Mouse (Mus musculus) large intestine, adult 2 months (tissue): Measurements from ENCODE around the gene Uqcc3. TPM values are rescaled to one million over a fixed set of nuclear protein-coding genes. Genes with fewer than 3 reads are reported as not detected.
"Not testable (repeated sequence)": the region's sequence is repeated elsewhere in the genome, so short reads cannot be mapped to it uniquely, and the experiment has no call there.

Source experiments
- DNase-seq: peaks from one replicate; pipeline ENCODE4 v3.0.0-alpha.2; 2012; ENCODE audit warnings: low read depth, low spot score
- WGBS: fragments of 180-500 bp; shearing (Covaris S2); methylation state at CpG from one replicate; pipeline ENCODE4 v1.1.7; 2018; 5-methylcytosine and 5-hydroxymethylcytosine counted together
- polyA plus RNA-seq: library from polyadenylated mRNA; depleted of rRNA; stranded (reverse); fragments of >200 nt; gene quantifications from 2 replicates; pipeline ENCODE4 v1.2.3, GENCODE M21; 2012

The Uqcc3 gene
- polyA plus RNA-seq, 1 experiment: 19.7 TPM

DNA sequence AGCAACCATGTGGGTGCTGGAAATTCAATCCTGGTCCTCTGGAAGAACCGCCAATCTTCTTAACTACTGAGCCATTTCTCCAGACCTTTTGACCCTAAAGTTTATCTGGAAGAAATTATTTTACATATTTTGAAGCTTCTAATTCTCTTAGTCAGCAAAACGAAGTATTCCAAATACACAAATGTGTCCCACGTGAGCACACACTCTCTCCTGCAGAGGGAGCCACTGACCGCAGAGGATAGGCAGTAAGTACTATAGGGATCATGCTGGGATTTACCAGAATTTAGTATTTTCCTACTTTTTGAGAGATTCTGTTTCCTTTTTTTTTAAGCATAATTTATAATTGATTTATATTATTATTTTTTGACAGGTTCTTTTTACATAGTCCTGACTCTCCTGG, 23.0 kb downstream of the Uqcc3 start:
- 22% methylated on average over 4 of the region's 4 CpGs for WGBS
- peak; percentile 43 for DNase-seq

DNA sequence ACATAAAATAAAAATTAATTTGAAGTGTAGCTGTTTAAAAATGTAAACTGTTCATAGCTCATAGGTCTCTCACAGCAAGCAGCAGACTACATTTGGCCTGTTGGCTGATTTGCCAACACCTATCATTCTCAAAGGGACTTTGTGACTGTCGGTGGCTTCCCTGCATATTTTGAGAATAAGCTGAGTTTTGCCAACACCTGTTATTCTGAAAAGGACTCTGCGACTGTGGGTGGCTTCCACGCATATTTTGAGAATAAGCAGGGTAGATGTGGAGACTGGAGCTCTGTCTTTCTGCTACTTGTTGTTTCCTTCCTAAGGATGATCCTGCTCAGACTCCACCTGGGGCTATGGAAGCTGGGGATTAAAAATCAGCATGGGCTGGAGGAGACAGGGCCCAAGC, 27.6 kb downstream of the Uqcc3 start:
- DNase-seq: no peak
- WGBS: 83% methylated on average over 3 of the region's 3 CpGs

DNA sequence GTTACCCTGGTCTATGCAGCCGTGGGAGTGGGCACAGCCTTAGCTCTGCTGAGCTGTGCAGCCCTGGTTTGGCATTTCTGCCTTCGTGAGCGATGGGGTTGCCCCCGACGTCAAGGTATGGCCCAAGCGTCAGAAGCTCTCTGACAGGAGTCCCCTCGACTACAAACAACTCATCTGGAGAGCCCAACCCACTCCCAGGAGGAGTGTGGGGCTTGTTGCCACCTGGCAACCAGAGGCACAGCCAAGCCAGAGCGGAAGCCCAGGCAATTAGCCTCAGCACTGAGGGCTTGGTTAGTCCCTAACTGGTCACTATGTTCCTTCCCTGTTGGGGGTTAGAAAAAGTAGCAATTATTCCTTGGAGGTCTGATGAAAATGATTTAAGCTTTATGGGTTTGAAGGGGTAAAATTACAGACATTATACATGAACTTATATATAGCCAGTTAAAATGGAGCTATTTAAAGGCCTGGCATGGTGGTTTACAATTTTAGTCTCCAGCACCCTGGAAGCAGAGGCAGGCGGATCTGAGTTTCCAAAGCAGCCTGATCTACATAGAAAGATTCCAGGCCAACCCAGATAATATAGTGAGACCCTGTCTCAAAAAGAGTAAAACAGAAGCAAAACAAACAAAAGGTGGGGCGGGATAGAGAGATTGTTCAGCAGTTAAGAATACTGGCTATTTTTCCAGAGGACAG, 28.3 kb downstream of the Uqcc3 start:
- DNase-seq: no peak
- 59% methylated on average over 10 of the region's 10 CpGs for WGBS

DNA sequence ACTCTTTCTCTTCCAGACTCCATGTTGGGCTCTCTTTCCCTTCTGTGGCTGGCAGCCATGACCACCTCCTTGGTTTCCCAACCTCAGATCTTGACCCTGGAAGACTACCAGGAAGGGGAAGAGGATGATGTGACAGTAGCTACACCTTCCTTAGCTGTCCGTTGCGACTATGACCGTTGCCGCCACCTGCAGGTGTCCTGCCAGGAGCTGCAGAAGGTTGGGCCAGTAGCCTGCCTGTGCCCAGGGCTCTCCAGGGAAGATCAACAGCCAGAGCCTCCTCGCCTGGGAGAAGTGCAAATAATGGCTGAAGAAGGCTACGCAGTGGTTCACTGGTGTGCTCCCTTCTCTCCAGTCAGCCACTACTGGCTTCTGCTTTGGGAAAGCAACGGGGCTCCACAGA, 29.1 kb downstream of the Uqcc3 start:
- 40% methylated on average over 7 of the region's 7 CpGs for WGBS
- DNase-seq: no peak

DNA sequence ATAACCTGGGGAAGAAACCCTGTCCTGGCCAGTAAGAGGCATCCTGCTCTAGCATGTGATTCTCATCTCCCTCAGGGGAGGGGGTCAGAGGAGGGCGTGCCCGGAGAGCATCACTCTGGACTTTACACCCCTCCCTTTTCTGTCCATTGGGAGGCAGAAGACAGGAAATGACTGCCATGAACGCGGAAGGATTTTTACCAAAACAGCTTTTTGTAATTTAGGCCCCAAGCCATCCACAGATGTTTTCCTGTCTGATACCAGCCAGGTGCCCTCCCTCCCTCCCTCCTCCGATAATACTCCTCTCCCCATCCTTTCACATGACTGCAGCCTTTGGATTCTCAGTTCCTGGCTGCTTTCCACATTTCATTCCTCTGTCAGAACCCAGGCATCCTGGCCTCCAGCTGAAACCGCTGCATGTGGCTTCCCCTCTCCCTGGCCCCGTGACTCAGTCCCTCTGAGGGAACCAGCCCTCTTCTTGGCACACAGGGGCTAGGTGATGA, 30.3 kb downstream of the Uqcc3 start, which contains the start of gene Lrrn4cl:
Lrrn4cl (plus strand) TSS at position 367 of the 500 bp plus-strand sequence.
- no peak for DNase-seq
- 27% methylated on average over 7 of the region's 7 CpGs for WGBS

DNA sequence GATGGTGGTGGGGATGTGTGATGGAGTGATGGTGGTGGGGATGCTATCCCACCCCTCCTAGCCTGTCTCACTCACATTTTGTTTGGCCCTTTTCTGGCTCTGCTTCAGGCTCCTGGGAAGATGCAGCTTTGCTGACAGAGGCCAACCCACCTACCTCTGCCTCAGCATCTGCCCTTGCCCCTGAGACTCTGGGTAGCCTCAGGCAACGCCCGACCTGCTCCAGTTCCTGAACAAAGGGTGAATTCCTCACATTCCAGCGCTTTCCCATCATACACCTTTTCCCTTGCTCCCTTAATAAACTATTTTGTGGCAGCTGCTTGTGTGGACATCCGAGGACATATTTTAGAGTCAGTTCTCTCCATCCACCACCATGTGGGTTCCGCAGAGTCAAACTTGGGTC, 32.4 kb downstream of the Uqcc3 start:
- no peak for DNase-seq
- 78% methylated on average over 5 of the region's 5 CpGs for WGBS

DNA sequence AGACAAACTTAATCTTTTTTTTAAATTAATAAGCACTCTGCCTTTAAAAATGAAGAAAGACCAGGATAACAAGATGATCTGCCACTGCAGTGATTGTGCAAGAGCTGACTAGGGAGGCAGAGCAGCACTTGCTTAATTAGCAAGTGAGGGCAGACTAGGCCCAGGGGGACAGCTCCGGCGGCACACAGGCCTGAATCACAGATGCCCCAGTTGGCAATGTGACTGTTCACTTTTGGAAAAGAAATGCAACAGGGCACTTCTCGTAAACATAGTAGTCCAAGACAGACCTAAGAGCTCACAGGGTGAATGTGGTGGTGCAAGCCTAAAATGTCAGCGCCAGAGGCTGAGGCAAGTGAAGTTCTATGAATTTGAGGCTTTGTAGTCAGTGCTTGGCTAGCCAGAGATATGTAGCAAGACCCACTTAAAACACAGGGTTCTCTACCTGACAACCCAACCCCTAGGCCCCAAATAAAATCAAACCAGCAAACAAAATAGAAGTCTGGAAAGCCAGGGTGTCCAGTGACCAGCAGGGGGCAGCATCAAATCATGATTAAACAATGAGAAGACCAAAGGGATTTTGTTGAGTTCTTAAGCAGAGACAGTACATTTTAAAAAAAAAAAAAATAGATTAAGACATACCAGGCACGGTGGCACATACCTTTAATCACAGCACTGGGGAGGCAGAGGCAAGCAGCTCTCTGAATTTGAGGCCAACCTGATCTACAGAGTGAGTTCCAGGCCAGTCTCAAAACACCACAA, 36.2 kb downstream of the Uqcc3 start:
- WGBS: 66% methylated on average over 5 of the region's 5 CpGs
- DNase-seq: peak; percentile 56

DNA sequence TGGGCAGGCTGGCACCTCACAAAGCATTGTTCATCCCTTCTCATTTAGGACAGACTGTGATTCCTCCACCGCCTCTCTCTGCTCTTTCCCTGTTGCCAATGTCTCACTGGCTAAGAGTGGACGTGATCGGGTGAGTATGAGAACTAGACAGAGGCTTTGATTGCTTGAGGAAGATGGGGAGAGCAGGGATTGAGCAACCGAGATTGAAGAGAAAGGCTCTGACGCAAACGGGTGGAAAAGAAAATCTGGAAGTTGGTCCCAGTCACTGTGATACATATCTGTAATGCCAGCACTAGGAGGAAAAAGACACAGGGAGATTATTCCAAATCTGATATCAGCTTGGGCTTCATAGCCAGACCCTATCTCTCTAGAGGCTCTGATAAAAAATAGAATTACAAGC, 37.8 kb downstream of the Uqcc3 start:
- 88% methylated on average over 6 of the region's 6 CpGs for WGBS
- DNase-seq: no peak

DNA sequence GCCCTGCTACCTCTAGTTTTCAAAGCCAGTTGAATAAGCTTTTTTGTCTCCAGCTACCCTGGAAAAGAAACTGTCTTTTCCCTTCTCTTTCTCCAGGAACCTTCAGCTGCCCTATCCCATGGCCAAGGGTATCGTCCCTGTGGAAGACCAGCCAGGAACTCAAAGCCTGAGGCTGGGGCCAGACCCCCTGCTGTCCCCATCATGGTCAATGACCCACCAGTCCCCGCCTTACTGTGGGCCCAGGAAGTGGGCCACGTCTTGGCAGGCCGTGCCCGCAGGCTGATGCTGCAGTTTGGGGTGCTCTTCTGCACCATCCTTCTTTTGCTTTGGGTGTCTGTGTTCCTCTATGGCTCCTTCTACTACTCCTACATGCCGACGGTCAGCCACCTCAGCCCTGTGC, 39.7 kb downstream of the Uqcc3 start:
- no peak for DNase-seq
- WGBS: 90% methylated on average over 7 of the region's 7 CpGs

DNA sequence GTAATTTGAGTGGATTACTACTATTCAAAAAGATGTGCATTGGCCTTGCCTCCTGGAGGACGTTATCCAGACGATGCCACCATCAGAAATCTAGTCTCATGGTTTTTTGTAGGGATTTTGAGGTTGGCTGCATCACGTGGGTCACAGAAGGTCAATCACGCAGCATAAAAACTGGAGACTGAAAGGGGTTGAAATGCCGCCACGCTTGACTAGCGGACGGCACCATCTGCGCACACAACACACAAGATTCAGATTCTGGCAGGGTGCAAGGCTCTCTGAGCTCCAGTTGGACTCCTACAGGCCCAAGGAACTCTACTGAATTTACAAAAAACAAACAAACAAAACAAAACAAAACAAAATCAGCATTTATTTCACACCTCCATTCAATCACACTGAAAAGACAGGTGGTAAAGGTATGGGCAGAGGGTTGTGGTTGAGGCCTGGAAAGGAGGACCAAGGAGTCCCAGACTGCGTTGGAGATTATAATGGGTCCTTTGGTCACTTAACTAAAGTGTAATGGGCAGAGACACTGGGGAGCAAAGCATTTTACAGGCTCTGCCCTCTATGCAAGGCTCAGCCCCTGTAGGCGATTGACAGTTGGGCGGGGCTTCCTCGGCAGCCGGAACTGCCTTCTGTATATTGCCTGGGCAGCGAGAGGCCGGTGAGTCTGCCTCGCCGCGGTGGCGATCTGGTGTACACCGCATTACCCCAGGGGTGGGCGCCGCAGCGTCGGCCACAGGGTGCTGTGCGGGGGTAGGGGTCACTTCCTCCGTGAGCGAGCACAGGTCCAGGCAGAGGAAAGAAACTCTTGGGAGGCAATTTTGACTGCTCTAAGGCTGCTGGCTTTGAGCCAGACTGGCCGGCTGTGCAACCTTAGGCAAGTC, 40.6 kb downstream of the Uqcc3 start:
- 29% methylated on average over 29 of the region's 29 CpGs for WGBS
- DNase-seq: no peak

DNA sequence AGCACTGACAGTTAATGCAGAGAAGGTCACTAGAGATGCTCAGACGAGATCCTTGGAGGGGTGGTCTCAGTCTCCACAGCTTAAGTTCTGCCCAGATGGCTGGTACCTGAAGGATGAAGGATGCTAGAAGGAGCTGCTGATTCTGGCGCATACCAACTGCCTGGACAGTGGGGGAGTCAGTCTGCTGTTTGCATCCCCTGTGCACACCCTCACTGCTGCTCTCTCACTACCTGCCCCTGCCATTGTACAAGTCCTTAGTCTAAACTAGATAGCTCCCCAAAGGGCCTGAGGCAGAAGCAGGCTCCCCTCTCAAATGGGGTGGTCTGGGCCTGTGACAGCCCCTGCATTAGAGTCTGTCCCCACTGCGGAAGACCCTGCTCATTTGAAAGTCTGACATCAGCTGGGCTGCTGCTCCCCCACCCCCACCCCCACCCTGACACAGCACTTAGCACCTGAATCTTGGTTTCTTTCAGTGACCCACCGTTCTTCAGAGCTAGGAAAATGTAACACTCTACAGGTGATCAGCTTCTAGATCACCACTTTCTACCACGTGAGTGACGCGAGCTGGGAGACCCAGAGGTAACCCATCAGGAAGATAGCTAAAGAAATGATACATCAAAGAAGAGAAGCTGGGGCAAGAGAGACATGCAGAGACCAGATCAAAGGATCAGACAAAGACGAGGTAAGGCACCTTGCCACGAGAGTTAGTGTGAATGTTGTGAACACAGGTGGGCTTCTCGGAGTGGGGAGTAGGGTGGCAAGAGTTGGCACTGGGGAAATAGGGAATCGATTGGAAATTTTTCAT, 41.4 kb downstream of the Uqcc3 start, which contains the start of gene Gng3:
Gng3 (minus strand) TSS at position 92 of the 805 bp plus-strand sequence.
- no peak for DNase-seq
- WGBS: 89% methylated on average over 11 of the region's 11 CpGs

DNA sequence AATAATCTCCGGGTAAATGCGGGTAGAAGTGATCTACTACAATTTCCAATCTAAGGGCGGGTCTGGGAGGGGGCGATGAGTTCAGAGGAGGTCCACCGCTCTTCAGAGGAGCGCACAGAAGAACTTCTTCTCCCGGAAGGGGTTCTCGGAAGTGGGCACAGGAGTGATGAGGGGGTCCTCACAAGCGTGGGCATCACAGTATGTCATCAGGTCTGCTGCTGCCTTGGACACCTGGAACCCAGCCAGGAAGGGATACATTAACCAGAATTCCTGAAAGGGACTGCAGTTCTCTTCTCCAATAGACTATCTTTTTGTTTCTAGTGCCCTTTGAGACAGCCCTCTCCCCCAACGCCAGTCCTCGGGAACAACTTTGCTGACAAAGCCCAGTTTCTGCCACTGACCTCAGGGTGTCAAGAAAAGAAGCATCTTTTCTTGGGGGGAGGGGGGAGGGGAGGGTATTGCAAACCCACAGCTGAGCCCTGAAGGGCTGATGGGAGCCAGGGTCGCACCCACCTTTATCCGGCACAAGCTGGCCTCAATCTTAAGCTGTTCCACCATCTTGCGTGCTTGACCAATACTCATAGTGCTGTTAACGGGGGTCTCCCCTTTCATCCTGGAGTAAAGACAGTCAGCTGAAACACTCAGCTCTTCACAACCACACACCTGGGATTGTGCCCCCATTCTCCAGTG, 42.5 kb downstream of the Uqcc3 start:
- no peak for DNase-seq
- 23% methylated on average over 15 of the region's 15 CpGs for WGBS

DNA sequence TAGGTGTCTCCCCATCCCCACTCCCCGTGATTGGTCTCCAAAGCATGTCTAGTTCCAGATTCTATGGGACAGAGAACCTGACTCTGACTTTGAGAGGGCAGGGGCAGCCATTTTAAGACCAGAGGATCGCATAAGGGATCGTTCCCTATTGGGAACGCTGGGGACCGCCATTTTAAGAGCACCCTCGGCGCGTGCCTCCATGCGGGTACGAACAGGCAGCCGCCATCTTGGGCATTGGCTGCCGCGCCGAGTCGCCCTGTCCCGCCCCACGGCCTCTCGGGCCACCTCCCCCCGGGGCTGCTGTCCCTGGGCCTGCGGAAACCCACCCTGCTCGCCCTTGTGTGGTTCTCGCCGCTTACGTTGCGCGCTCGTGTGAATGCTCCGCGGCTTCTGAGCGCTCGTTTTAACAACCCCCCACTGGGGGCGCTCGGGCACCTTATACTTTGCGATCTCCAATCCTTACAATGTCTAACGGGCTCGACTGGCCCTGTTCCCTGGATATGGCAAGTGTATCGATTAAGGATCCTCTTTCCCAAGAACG, 43.4 kb downstream of the Uqcc3 start, which contains the start of gene Bscl2:
Bscl2 (plus strand) TSS at position 217 of the 541 bp plus-strand sequence.
- whole genome bisulfite sequencing: 1% methylated on average over 38 of the region's 38 CpGs
- DNase-seq: no peak

DNA sequence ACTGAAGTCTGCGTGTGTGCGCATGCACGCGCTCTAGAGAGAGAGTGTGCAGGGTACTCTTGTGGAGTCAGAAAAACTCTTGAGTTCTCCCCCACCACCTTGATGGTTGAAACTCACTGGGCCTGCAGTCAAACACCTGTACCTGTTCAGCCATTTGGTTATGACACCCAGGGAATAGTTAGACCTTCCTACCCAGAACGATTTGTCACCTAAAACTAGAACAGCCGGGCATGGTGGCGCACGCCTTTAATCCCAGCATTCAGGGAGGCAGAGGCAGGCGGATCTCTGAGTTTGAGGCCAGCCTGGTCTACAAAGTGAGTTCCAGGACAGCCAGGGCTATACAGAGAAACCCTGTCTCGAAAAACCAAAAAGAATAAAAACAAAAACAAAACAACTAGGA, 44.4 kb downstream of the Uqcc3 start:
- 95% methylated on average over 10 of the region's 10 CpGs for whole genome bisulfite sequencing
- not testable (repeated sequence) for DNase-seq

DNA sequence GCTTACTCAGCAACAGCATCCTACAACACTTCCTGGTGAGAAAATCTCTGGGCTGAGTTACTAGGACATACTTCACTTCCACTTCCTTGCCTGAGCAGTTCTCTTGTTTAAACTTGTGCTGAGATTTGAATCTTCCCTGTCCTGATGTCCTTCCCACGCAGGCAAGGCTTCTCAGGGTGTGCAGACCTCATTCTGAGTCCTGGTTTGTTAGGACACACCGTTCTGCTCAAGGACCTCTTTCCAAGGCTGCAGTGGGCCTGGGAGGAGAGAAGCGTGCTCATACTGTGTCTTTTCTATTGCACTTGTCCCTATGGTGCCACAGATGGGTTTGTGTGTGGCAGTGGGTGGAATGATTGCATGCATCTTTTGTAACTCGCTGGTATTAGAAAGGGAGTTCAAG, 47.8 kb downstream of the Uqcc3 start:
- 85% methylated on average over 4 of the region's 4 CpGs for WGBS
- no peak for DNase-seq

DNA sequence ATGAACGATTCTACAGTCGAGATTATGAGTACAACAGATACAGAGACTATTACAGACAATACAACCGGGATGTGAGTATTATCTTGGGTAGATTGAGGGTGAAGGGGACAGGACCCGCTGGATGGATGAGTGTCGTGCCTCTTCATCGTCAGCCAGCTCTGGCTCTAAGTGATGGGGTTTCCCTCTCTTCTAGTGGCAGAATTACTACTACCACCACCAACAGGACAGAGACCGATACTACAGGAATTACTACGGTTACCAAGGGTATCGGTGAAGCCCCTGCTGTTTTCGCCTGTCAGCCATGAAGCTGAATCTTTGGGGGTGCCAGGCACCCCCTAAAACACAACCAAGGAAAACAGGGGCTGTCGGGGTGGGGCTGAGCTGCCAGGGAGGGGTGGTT, 49.5 kb downstream of the Uqcc3 start:
- DNase-seq: no peak

DNA sequence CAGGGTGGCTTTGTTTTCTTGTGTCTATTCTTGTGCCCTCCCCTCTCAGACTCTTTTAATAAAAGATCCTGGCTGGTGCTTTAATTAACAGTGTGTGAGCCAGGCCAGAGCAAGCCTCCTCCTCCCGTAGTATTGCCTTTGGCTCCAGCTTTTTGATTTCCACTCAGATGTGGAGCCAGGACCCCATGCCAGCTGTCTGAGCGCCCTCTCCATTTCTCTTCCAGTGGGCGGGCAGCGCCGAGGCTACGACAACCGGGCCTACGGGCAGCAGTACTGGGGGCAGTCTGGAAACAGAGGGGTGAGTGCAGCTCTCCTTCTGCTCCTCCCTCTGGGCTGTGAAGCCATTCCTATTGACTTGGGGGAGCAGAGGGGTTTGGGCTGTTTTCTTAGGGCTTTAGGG, 50.1 kb downstream of the Uqcc3 start:
- DNase-seq: no peak
- 91% methylated on average over 8 of the region's 8 CpGs for WGBS

More for the DNA sequence above, 49.5 kb downstream of the Uqcc3 start:
- WGBS: 85% methylated on average over 11 of the region's 11 CpGs
